Mouse (Mus musculus): ENCODE data around the gene Pim3.

GRCm38 (mm10) chr15:88819906-88820303 is 42.1 kb upstream of the Pim3 start:
- TF ChIP-seq POLR2A (IDR thresholded peaks at IDR 0.05; ENCODE audit: low read depth, low read length) = no peak
- TF ChIP-seq EP300 (IDR thresholded peaks at IDR 0.05; ENCODE audit: low read length) = no peak
- no peak for TF ChIP-seq CTCF (conservative IDR thresholded peaks at IDR 0.05 in 1 of 2, IDR thresholded peaks at IDR 0.05 in 1 of 2; ENCODE audit: low read depth in 2 of 2, low read length in 2 of 2)
- no peak for TF ChIP-seq ETS1 (conservative IDR thresholded peaks at IDR 0.05; ENCODE audit: low read depth, low read length)
- no peak for TF ChIP-seq ZMIZ1 (IDR thresholded peaks at IDR 0.05; ENCODE audit: low read depth, low read length)
- TF ChIP-seq RAD21 (IDR thresholded peaks at IDR 0.05; ENCODE audit: low read depth, low read length) = no peak
- TF ChIP-seq NRF1 (IDR thresholded peaks at IDR 0.05; ENCODE audit: low read depth, low read length) = no peak

Measured in CH12.LX (cell line).